Mouse (Mus musculus): ENCODE measurements at regions not wholly inside any gene's neighbourhood (a gene's known extent, or its start where the extent isn't known, plus 50 kb on each side); places are given as distances from the start of the nearest gene placed in this dataset.

GRCm38 (mm10) chr2:166252107-166252506, 96.6 kb upstream of the Sulf2 start:
- no peak for ATAC-seq (replicated peaks; ENCODE audit: low FRiP score, poor library complexity, severe bottlenecking)

- no peak for ATAC-seq (replicated peaks; ENCODE audit: low FRiP score, poor library complexity, severe bottlenecking)
Observed at GRCm38 (mm10) chr2:166251421-166251820, 96.0 kb upstream of the Sulf2 start.

GRCm38 (mm10) chr2:166250571-166250970, 95.1 kb upstream of the Sulf2 start:
- ATAC-seq (replicated peaks; ENCODE audit: low FRiP score, poor library complexity, severe bottlenecking): no peak

- ATAC-seq (replicated peaks; ENCODE audit: low FRiP score, poor library complexity, severe bottlenecking): no peak
Observed at GRCm38 (mm10) chr2:166249338-166249950, 94.0 kb upstream of the Sulf2 start.

GRCm38 (mm10) chr2:166246401-166247189, 91.1 kb upstream of the Sulf2 start:
- no peak for ATAC-seq (replicated peaks; ENCODE audit: low FRiP score, poor library complexity, severe bottlenecking)

GRCm38 (mm10) chr2:166245219-166245618, 89.8 kb upstream of the Sulf2 start:
- no peak for ATAC-seq (replicated peaks; ENCODE audit: low FRiP score, poor library complexity, severe bottlenecking)

GRCm38 (mm10) chr2:166242786-166243521, 87.5 kb upstream of the Sulf2 start:
- no peak for ATAC-seq (replicated peaks; ENCODE audit: low FRiP score, poor library complexity, severe bottlenecking)

- no peak for ATAC-seq (replicated peaks; ENCODE audit: low FRiP score, poor library complexity, severe bottlenecking)
Observed at GRCm38 (mm10) chr2:166241310-166241709, 85.8 kb upstream of the Sulf2 start.

GRCm38 (mm10) chr2:166240056-166240455, 84.6 kb upstream of the Sulf2 start:
- ATAC-seq (replicated peaks; ENCODE audit: low FRiP score, poor library complexity, severe bottlenecking): no peak

GRCm38 (mm10) chr2:166237554-166238269, 82.2 kb upstream of the Sulf2 start:
- no peak for ATAC-seq (replicated peaks; ENCODE audit: low FRiP score, poor library complexity, severe bottlenecking)

- no peak for ATAC-seq (replicated peaks; ENCODE audit: low FRiP score, poor library complexity, severe bottlenecking)
Observed at GRCm38 (mm10) chr2:166236102-166236501, 80.6 kb upstream of the Sulf2 start.

GRCm38 (mm10) chr2:166234579-166235212, 79.2 kb upstream of the Sulf2 start:
- ATAC-seq (replicated peaks; ENCODE audit: low FRiP score, poor library complexity, severe bottlenecking): no peak

GRCm38 (mm10) chr2:166233246-166233645, 77.8 kb upstream of the Sulf2 start:
- no peak for ATAC-seq (replicated peaks; ENCODE audit: low FRiP score, poor library complexity, severe bottlenecking)

GRCm38 (mm10) chr2:166232376-166232775, 76.9 kb upstream of the Sulf2 start:
- ATAC-seq (replicated peaks; ENCODE audit: low FRiP score, poor library complexity, severe bottlenecking): no peak

GRCm38 (mm10) chr2:166230617-166231016, 75.2 kb upstream of the Sulf2 start:
- no peak for ATAC-seq (replicated peaks; ENCODE audit: low FRiP score, poor library complexity, severe bottlenecking)

- ATAC-seq (replicated peaks; ENCODE audit: low FRiP score, poor library complexity, severe bottlenecking): no peak
Observed at GRCm38 (mm10) chr2:166228356-166228755, 72.9 kb upstream of the Sulf2 start.

- ATAC-seq (replicated peaks; ENCODE audit: low FRiP score, poor library complexity, severe bottlenecking): no peak
Observed at GRCm38 (mm10) chr2:166227496-166227895, 72.0 kb upstream of the Sulf2 start.

- ATAC-seq (replicated peaks; ENCODE audit: low FRiP score, poor library complexity, severe bottlenecking): no peak
Observed at GRCm38 (mm10) chr2:166226929-166227328, 71.5 kb upstream of the Sulf2 start.

- ATAC-seq (replicated peaks; ENCODE audit: low FRiP score, poor library complexity, severe bottlenecking): no peak
Observed at GRCm38 (mm10) chr2:166226331-166226730, 70.9 kb upstream of the Sulf2 start.

GRCm38 (mm10) chr2:166225354-166225753, 69.9 kb upstream of the Sulf2 start:
- ATAC-seq (replicated peaks; ENCODE audit: low FRiP score, poor library complexity, severe bottlenecking): no peak
